Mouse (Mus musculus): Measurements from ENCODE around the gene Sorbs1.

DNA sequence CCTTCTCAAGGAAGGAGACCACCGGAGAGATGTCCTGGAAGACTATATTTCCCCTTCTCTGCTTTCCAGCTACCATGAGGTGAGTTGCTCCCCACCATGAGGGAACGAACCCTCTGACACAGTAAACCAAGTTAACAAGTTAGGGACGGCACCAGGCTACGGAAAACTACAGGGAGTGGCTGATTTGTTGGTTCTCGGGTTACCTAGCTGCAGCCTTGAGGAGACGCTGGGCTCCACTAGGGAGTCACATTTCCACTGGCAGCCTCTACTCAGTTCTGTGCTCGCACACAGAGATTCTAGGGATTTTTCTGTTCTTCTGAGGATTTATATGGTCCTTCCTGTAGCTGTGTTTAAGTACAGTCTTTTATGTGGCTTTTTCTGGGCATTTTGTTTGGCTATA, 42.5 kb upstream of the Sorbs1 start:
- TF ChIP-seq CTCF (IDR thresholded peaks at IDR 0.05; ENCODE audit: borderline replicate concordance, insufficient read depth, low read length) (no peak), POLR2A (IDR thresholded peaks at IDR 0.05; ENCODE audit: low read depth, low read length) (no peak)

Measured in embryonic fibroblast, embryonic 13.5 days (primary cell).